Mouse (Mus musculus): Measurements from ENCODE around the gene S1pr2.
"Not testable (repeated sequence)": the region's sequence is repeated elsewhere in the genome, so short reads cannot be mapped to it uniquely, and the experiment has no call there.

S1pr2 gene

GRCm38 (mm10) chr9:20998337-20998736 is 21.8 kb upstream of the S1pr2 start:
- DNase-seq: not testable (repeated sequence)

GRCm38 (mm10) chr9:20997065-20997464 is 20.5 kb upstream of the S1pr2 start:
- no peak for DNase-seq

GRCm38 (mm10) chr9:20995069-20995468 is 18.5 kb upstream of the S1pr2 start:
- no peak for DNase-seq

GRCm38 (mm10) chr9:20993165-20993898 is 16.8 kb upstream of the S1pr2 start:
- no peak for DNase-seq

- DNase-seq: no peak
Measured at GRCm38 (mm10) chr9:20991587-20991986, 15.0 kb upstream of the S1pr2 start.

GRCm38 (mm10) chr9:20990861-20991260 is 14.3 kb upstream of the S1pr2 start:
- DNase-seq: no peak

GRCm38 (mm10) chr9:20987953-20988352 is 11.4 kb upstream of the S1pr2 start:
- DNase-seq: no peak

GRCm38 (mm10) chr9:20986952-20987686 is 10.5 kb upstream of the S1pr2 start:
- DNase-seq: no peak

- no peak for DNase-seq
Measured at GRCm38 (mm10) chr9:20983169-20983568, 6.6 kb upstream of the S1pr2 start.

- DNase-seq: no peak
Measured at GRCm38 (mm10) chr9:20982171-20982570, 5.6 kb upstream of the S1pr2 start.

GRCm38 (mm10) chr9:20979769-20980168 is 3.2 kb upstream of the S1pr2 start:
- no peak for DNase-seq

GRCm38 (mm10) chr9:20979181-20979580 is 2.6 kb upstream of the S1pr2 start:
- no peak for DNase-seq

- DNase-seq: no peak
Measured at GRCm38 (mm10) chr9:20978409-20979095, 2.0 kb upstream of the S1pr2 start.

GRCm38 (mm10) chr9:20976961-20977689 is 544 bp upstream of the S1pr2 start:
- peak; percentile 15 for DNase-seq

GRCm38 (mm10) chr9:20975431-20976215 is 958 bp downstream of the S1pr2 start:
- no peak for DNase-seq

- DNase-seq: no peak
Measured at GRCm38 (mm10) chr9:20973682-20974075, 2.9 kb downstream of the S1pr2 start.

- DNase-seq: no peak
Measured at GRCm38 (mm10) chr9:20973001-20973681, 3.4 kb downstream of the S1pr2 start.

GRCm38 (mm10) chr9:20972141-20972992 is 4.2 kb downstream of the S1pr2 start:
- DNase-seq: peak; percentile 31

- DNase-seq: no peak
Measured at GRCm38 (mm10) chr9:20971751-20972140, 4.8 kb downstream of the S1pr2 start.

- DNase-seq: no peak
Measured at GRCm38 (mm10) chr9:20966747-20967146, 9.8 kb downstream of the S1pr2 start.

- DNase-seq: no peak
Measured at GRCm38 (mm10) chr9:20966008-20966407, 10.6 kb downstream of the S1pr2 start.
